Mouse (Mus musculus) retina, postnatal 1 day (tissue): Measurements from ENCODE around the gene Pbx1.

Source experiments
- DNase-seq: peaks from one replicate; pipeline ENCODE4 v3.0.0-alpha.2; 2012

Pbx1 gene

GRCm38 (mm10) chr1:168292106-168292505 lies 140.0 kb downstream of the Pbx1 start:
- DNase-seq = no peak

GRCm38 (mm10) chr1:168291643-168292040 lies 140.4 kb downstream of the Pbx1 start:
- no peak for DNase-seq

- peak; percentile 38 for DNase-seq
Measured at GRCm38 (mm10) chr1:168291001-168291642, 140.9 kb downstream of the Pbx1 start.

GRCm38 (mm10) chr1:168290236-168290985 lies 141.7 kb downstream of the Pbx1 start:
- no peak for DNase-seq

- DNase-seq = peak; percentile 37
Measured at GRCm38 (mm10) chr1:168288891-168289545, 143.1 kb downstream of the Pbx1 start.

- peak; percentile 60 for DNase-seq
Measured at GRCm38 (mm10) chr1:168287843-168288591, 144.1 kb downstream of the Pbx1 start.

- DNase-seq = peak; percentile 36
Measured at GRCm38 (mm10) chr1:168286862-168287650, 145.0 kb downstream of the Pbx1 start.

GRCm38 (mm10) chr1:168284566-168285141 lies 147.4 kb downstream of the Pbx1 start:
- DNase-seq = peak; percentile 57

GRCm38 (mm10) chr1:168283841-168284565 lies 148.1 kb downstream of the Pbx1 start:
- peak; percentile 51 for DNase-seq

GRCm38 (mm10) chr1:168283421-168283820 lies 148.6 kb downstream of the Pbx1 start:
- DNase-seq = no peak

- DNase-seq = no peak
Measured at GRCm38 (mm10) chr1:168275678-168276077, 156.4 kb downstream of the Pbx1 start.

- DNase-seq = no peak
Measured at GRCm38 (mm10) chr1:168274296-168274695, 157.8 kb downstream of the Pbx1 start.

- no peak for DNase-seq
Measured at GRCm38 (mm10) chr1:168272091-168272490, 160.0 kb downstream of the Pbx1 start.

- DNase-seq = no peak
Measured at GRCm38 (mm10) chr1:168271207-168271606, 160.9 kb downstream of the Pbx1 start.

GRCm38 (mm10) chr1:168268751-168269623 lies 163.1 kb downstream of the Pbx1 start:
- DNase-seq = peak; percentile 65

GRCm38 (mm10) chr1:168268224-168268623 lies 163.8 kb downstream of the Pbx1 start:
- DNase-seq = no peak

- DNase-seq = peak; percentile 40
Measured at GRCm38 (mm10) chr1:168265594-168266390, 166.3 kb downstream of the Pbx1 start.

- DNase-seq = peak; percentile 68
Measured at GRCm38 (mm10) chr1:168265090-168265489, 167.0 kb downstream of the Pbx1 start.

- no peak for DNase-seq
Measured at GRCm38 (mm10) chr1:168260391-168260790, 171.7 kb downstream of the Pbx1 start.
